Mouse (Mus musculus) left cerebral cortex, postnatal 10 days (tissue): ENCODE results near the gene Hs6st1. TPM values are rescaled to one million over a fixed set of nuclear protein-coding genes. Genes with fewer than 3 reads are reported as not detected.
A peak's percentile ranks its signal among the peaks of the same experiment; 100 is the strongest.
"Not testable (repeated sequence)": the region's sequence is repeated elsewhere in the genome, so short reads cannot be mapped to it uniquely, and the experiment has no call there.

Experiments
- DNase-seq, 2 experiments: peaks; one replicate each; pipeline ENCODE4 v3.0.0; 2021 to 2022; ENCODE audit warnings: low spot score in 2 of 2, mixed read lengths in 1 of 2; ENCODE audit errors: extremely low spot score in 1 of 2
- intact Hi-C: fragments of 180-260 bp; cut with DNase I; formaldehyde crosslinking; loops from one replicate; pipeline ENCODE4 v1.15.1; 2025
- total RNA-seq, 2 experiments: library from RNA; stranded (reverse); gene quantifications; 2 replicates each; pipeline ENCODE4 v1.2.3; 2021

The Hs6st1 gene
- 10 to 100 TPM; 87.9 to 89.2 TPM for total RNA-seq

DNA sequence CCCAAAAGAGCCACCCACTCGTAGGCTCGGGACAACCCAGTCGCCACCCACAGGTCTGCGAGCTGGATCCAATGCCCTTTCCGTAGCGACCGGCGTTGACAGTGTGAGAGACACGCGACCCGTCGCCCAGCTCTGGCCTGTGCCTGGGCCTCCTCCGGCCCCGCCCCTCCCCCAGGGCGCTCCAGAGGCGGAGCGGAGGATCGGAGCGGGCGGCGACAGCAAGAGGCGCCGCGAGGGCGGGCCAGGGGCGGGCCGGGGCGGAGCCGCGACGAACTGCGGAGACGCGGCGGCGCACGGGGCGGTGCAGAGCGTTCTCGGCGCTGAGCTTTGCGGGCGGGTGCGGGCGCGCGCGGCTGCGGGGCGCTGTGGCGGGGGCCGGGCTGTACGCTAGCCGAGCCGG lies at the start of gene Hs6st1:
TSS of gene Hs6st1 (plus strand) at position 325 of the 400 bp plus-strand sequence.
- peak; percentile 87 to 98 for DNase-seq
- intact Hi-C loops: loop anchor here (5.0 to 10.0 kb wide), 5 partner anchors 64 to 1176 kb away; no protein-coding TSS in a partner anchor

DNA sequence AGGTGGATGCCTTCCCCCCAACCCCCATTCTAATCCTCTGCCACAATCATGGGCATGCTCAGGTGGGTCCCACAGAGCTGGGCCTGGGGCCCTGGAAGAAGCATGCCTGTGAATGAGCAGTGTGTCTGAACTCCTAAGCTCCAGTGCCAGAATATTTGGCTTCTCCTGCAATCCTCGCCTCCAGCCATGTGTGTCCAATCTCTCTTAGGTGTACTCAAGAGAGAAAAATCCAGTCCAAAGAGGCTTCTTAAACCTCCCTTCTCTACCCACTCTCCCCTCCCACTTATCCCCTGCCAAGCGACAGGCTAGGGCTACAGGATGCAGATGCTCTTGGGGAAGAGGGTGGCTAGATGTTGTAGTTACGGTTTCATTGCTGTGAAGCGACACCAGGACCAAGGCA lies 49.6 kb upstream of the Hs6st1 start:
- intact Hi-C loops: no loop called here
- no peak for DNase-seq

DNA sequence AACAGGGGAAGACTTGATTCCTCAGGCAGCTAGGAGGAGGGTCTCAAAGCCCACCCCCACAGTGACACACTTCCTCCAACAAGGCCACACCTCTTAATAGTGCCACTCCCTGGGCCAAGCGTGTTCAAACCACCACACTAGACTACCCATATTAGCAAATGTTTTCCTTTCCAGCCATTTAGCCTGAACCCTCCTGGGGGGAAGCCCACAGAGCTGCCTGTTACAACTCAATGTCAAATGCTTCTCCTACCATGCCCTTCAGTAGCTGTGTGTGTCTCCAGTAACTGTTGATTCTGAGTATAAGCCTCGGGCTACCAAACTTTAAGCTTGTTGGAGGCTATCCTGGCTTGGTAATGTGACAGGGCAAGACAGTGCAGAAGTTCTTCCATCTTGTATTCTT lies 49.0 kb upstream of the Hs6st1 start:
- intact Hi-C loops: no loop called here
- no peak for DNase-seq

DNA sequence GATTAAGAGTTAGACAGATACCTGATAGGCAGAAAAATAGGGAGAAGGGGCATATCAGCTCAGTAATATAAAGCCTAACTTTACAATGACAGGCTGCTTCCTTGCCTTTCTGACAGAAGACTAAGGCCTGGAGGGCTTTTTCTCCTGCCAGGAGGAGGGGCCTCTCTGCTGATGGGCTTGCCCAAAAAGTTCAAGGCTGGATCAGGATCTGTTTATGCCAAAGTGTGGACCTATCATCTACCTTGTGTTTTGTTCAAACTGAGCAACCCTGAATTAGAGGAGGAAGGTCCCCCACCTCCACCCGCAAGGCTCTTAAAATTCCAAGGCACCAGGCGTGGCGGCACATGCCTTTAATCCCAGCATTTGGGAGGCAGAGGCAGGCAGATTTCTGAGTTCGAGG lies 47.9 kb upstream of the Hs6st1 start:
- intact Hi-C loops: no loop called here
- DNase-seq: no peak

DNA sequence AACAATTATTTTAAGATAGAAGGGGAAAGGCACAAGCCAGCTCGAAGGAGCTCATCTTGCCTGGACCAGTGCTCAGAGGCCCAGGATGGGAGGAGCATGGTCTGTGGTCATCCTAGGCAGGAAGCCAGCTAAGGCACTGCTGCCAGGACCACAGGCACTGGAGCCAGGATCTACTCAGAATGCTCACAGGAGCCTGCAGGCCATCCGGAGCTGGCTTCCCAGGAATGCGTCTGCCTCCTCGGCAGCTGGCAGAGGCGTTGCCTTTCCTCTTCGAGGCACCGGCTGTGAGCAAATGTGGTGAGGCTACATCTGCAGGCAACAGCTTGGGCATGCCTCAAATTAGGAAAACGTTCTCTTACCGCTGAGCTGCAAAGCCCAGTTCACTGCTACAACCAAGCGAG lies 37.8 kb upstream of the Hs6st1 start:
- DNase-seq: peak; percentile 65 to 77
- intact Hi-C loops: no loop called here

DNA sequence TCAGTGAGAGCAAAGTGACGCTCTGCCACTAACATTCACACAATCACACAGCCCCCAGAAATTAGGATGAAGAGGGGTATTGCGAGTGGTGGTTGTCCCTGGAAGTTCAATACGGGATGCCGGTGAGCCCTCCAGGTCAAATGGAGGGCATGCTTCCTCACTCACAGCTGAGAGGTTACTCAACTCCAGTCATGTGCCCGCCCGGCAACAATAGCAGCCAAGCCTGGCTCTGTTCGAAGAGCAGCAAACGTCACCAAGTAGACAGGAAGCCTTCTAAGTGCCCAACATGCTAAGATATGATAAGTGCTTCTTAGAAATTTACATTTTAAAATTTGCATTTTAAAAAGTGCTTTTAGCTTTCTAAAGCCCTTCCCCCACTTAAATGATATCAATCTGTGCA lies 29.4 kb upstream of the Hs6st1 start:
- no peak for DNase-seq
- intact Hi-C loops: no loop called here

DNA sequence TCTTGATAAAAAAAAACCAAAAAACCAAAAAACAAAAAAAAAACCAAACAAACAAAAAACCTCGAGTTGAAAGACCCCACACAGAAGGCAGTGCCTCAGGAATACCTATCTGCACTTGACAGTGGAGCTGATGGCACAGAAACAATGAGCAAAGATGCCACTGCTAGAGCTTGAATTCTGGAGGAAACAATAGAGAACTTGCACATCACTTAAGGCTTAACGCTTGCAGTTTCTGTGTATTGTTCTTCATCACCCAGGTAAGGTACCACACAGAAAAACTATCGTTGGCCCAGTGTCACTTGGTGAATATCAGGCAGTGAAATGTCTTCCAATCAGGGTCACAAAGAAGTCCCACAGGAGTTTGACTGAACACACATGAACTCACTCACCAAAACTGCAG lies 26.1 kb upstream of the Hs6st1 start:
- DNase-seq: no peak
- intact Hi-C loops: no loop called here

DNA sequence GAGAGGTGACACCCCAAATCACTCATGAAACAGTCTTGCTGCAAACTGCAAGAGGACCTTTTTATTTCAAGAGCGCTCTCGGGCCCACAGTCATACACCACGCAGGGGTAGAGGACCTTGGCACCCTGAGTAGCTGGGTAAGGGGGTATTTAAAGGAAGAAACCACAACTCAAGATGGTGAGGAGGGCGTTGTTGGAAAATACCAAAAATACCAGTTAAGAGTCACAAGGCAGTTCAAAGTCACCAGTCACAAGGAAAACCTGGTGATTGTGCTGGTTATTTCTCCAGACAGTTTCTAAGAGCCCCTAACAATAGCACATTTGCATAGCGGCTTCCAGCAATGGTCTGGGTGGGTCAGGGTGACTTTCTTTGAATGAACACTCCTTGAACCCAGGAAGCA lies 24.4 kb upstream of the Hs6st1 start:
- intact Hi-C loops, DNase-seq: not testable (repeated sequence)

DNA sequence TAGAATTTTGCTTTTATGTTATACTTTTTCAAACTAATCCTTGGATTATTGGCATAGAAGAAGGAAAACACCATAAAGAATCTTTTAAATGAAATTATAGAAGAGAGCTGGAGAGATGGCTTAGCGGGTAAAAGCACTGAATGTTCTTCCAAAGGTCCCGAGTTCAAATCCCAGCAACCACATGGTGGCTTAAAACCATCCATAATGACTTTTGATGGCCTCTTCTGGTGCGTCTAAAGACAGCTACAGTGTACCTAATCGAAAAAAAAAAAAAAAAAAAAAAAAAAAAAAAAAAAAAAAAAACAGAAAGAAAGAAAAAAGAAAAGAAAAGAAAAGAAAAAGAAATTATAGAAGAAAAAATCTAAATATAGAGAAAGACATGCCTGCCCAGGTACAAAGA lies 23.9 kb upstream of the Hs6st1 start:
- intact Hi-C loops: no loop called here

DNA sequence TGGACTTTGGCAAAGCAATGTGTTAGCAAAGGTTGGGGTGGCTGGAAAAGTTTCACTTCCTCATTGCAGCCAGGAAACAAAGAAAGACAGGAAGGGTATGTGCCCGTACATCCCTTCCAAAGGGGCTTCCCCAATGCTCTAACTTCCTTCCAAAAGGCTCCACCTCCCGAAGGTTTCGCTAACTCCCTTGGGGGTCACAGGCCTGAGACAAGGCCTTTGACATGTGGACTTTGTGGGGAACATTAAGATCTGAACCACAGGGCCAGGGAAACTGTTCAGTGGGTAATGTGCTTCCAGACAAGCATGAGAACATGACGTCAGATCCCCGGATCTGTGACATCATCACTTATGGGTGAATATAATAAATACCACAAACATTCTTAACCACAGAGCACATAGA lies 15.5 kb upstream of the Hs6st1 start:
- intact Hi-C loops: no loop called here
- no peak for DNase-seq

More for the DNA sequence above, 23.9 kb upstream of the Hs6st1 start:
- DNase-seq: no peak

DNA sequence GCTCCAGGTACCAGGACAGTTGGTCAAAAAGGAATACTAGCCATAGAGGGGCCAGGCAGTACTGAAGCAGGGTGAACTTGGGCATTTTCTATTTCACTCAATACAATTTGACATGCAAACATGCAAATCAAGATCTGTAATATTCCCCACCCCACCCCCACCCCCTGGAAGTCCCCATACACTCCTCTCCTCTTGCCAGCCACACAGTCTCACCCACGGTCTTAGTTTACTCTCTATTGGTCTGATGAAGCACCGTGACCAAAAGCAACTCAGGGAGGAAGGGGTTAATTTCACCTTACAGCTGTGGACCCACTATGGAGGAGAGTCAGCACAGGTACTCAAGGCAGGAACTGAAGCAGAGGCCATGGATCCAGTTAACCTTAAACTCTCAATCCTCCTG lies 14.6 kb upstream of the Hs6st1 start:
- DNase-seq: no peak
- intact Hi-C loops: no loop called here

DNA sequence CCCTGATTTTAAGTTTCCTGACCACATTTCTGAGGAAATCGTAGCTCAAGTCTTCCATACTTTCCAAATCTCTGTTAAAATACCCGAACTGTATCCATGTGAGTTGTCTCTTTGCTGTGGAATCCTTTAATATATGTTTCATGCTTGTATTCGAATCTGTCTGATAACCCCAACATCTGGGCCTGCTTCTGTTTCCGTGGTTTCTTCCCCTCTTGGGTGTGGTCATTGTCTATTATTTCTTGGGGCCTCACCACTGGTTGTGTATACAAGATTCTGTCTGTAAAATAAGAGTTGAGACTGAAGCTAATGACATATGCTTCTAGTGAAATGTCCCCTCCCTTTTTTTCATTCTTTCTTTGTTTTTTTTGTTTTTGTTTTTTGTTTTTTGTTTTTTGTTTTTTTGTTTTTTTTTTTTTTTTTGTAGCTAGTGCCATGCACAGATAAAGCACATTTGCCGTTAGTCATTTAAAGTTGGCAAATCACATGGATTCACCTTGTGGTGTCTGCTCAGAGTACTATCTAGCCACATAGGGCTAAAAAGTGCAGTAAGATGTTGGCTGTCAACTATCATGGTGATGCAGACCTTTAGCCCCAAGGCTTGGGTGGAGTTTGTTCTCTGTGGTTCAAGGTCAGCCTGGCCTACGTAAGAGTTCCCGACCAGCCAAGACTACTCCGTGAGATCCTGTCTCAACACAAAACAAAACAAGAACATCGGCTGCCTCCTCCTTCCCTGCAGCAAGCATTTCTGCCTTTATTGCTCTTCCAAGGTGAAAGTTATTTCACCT lies 13.8 kb upstream of the Hs6st1 start:
- intact Hi-C loops: no loop called here
- DNase-seq: no peak

DNA sequence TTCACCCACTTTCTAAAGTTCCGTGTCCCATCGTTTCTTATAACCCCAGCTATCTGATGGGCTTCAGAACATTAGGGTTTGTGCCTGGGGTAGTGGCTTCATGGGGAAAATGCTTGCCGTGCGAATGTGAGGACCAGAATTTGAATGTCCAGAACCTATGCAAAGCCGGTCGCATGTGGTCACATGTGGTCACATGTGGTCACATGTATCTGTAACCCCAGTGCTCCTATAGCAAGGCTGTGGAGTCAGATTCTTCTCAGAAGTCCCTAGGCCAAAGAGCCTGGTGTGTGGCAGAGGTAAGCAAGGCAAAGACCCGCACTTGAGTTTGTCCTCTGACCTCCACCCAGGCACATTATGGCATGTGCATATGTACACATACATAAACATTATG lies 13.2 kb upstream of the Hs6st1 start:
- DNase-seq: no peak
- intact Hi-C loops: no loop called here

DNA sequence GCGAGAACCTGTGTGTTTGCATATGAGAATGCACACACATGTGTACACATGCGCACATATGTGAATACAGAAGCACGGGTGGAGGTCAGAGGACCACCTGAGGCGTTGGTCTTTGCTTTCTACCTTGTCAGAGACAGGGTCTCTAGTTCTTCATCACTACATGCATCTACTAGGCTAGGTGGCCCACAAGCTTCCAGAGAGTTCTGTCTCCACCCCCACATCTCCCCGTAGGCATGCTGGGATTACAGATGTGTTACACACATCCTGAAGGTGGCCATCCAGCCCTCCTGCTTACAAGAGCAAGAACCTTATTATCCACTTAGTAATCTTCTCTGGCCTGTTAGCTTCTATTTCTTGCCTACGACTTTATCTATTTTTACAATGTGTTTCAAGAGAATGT lies 8.8 kb upstream of the Hs6st1 start:
- no peak for DNase-seq
- intact Hi-C loops: no loop called here

DNA sequence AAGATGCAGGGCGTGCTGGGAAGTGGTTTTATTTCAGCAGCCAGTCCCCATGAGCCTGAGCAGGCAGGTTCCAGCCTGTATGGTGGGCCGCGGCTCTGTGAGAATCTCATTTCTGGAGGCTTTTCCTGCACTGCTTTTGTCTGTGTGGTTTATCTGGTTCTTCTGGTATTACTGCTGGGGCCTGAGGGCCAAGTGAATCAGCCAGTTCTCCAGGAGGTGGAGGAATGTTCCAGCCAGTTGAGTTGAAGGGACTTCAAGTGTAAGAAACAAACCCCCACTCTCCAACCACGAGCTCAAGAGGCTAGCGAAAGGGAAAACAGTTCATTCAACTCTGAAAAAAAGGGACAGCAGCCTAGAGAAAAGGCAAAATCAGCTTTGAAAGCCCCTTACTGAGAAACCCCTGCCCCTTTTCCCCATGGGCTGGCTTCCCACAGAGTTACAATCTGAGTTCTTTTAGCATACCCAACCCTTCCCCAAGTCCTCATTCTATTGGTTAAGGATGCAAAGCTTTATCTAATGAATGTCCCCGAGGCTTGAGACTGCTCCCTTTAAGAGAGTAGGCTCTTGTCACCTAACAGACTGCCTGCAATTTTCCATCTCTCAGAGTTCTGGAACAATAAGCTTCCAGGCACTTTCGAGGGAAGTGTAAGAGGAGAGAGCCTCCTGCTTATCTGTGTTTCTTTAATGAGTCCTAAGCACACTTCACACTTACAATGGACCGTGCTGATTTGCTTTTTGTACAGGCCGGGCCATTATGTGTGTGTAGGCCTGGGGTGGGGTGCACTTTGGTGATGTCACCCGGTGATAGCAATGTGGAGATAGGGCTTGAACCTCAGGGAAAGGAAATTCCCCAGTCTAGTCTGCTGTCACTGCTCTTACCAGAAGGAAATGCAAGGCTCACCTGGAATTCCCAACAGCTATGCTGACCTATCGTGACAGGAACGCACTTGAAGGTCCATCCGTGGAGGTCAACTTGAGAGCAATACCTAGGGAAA lies 7.9 kb upstream of the Hs6st1 start:
- intact Hi-C loops: loop anchor here (10.0 kb wide), 3 partner anchors 185 to 1085 kb away; no protein-coding TSS in a partner anchor

DNA sequence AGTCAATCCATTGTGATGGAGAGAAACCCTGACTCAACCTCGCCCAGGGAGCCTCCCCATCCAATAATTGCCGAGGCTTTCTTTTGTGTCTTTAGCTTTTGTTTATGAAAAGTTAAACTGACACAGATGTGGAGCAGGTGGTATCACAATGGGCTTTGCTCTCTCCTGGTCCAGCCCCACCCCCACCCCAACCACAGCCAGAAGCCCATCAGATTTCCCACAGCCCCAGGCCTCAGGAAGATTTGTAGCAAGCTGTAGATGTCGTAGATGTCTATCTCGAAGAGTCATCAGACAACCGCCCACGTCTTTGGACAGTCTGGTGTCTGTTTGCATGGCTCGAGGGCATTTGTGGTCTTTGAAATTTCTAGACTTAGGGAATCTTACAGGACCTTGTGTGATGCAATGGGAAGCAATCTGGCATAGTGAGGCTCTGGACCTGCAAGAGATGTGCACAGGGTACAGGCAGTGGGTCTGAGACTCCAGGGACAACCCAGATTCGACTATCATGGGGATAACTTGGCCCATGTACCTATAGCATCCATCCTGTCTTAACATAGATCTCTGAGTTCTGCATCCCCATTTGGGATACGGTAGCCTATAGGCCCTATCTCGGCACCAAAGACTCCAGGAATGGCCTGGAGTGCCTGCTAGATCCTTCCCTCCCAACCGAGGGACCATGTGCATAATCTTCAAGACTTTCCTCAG lies 6.8 kb upstream of the Hs6st1 start:
- DNase-seq: no peak
- intact Hi-C loops: loop anchor here (10.0 kb wide), 3 partner anchors 187 to 1087 kb away; no protein-coding TSS in a partner anchor

More for the DNA sequence above, 7.9 kb upstream of the Hs6st1 start:
- DNase-seq: no peak

DNA sequence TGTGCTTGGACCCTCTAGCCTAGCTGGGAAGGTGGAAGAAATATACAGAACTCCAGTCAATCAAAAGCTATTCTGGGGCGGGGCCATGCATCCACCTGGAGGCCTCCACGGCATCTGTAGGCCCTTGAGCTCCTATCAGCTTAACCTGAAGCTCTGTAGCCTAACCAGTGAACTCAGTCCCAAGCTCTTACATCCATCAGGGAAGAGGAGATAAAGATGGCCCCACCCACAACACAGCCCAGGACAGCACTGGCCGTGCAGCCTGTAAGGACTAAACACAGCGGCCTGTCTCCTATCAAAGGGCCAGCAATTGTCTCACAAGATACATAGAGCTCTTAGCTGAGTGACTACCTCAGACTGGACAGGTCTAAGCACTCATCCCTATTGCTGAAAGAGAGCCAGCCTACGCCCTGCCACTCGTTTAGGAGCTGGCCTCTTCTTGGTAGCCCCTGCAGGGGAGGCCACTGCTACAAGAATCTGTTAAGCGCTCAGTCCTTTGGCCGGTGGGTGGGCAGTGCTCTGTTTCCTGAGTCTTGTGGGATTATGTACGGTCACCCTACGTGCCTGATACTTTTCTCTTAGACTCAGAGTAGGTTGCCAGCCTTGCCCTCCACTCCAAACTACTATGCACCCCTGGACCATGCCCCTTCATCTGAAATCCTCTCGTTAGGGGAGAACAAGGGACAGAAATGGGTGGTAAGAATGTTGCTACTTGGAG lies 6.0 kb upstream of the Hs6st1 start:
- DNase-seq: no peak
- intact Hi-C loops: loop anchor here (10.0 kb wide), 3 partner anchors 187 to 1087 kb away; no protein-coding TSS in a partner anchor
